Mouse (Mus musculus): ENCODE data around the gene Lims1. TPM values are rescaled to one million over a fixed set of nuclear protein-coding genes. Genes with fewer than 3 reads are reported as not detected.
A peak's percentile ranks its signal among the peaks of the same experiment; 100 is the strongest.

Lims1 gene
- polyA plus RNA-seq, 1 experiment from 2014 or later: 78.0 TPM

GRCm38 (mm10) chr10:58412852-58413251 is 89.6 kb downstream of the Lims1 start:
- Histone ChIP-seq H3K27me3 (replicated peaks) (no peaks in the 10 kb centered on the region), H3K36me3 (peaks cover 61% of the 10 kb centered on the region), H3K9ac (no peak overlapping the region), H3K27ac (no peak overlapping the region), H3K4me2 (replicated peaks) (no peak overlapping the region), H3K9me3 (no peaks in the 10 kb centered on the region), H3K4me1 (no peaks in the 10 kb centered on the region), H3K4me3 (no peak overlapping the region)
- no peak for ATAC-seq (ENCODE audit: low FRiP score, low read depth)

- Histone ChIP-seq H3K27me3 (replicated peaks) (no peaks in the 10 kb centered on the region), H3K27ac (no peak overlapping the region), H3K4me1 (no peaks in the 10 kb centered on the region), H3K36me3 (peaks cover 43% of the 10 kb centered on the region), H3K4me2 (replicated peaks) (no peak overlapping the region), H3K9ac (no peak overlapping the region), H3K9me3 (no peaks in the 10 kb centered on the region), H3K4me3 (no peak overlapping the region)
- ATAC-seq (ENCODE audit: low FRiP score, low read depth): no peak
- WGBS: 94% methylated on average over 3 of the region's 3 CpGs
Measured at GRCm38 (mm10) chr10:58416702-58417101, 93.4 kb downstream of the Lims1 start.

- 86% methylated on average over 10 of the region's 10 CpGs for WGBS
- Histone ChIP-seq H3K36me3 (peaks cover 39% of the 10 kb centered on the region), H3K4me2 (replicated peaks) (no peak overlapping the region), H3K9me3 (no peaks in the 10 kb centered on the region), H3K27me3 (replicated peaks) (no peaks in the 10 kb centered on the region), H3K4me3 (no peak overlapping the region), H3K27ac (no peak overlapping the region), H3K4me1 (no peaks in the 10 kb centered on the region), H3K9ac (no peak overlapping the region)
- ATAC-seq (ENCODE audit: low FRiP score, low read depth): no peak
Measured at GRCm38 (mm10) chr10:58418290-58418971, 95.2 kb downstream of the Lims1 start.

GRCm38 (mm10) chr10:58427930-58428329 is 104.7 kb downstream of the Lims1 start:
- no peaks in the 10 kb centered on the region for H3K27me3 ChIP-seq (replicated peaks)
- no peak overlapping the region for H3K9ac ChIP-seq
- ATAC-seq (ENCODE audit: low FRiP score, low read depth): no peak
- no peak overlapping the region for H3K4me3 ChIP-seq
- no peak overlapping the region for H3K4me2 ChIP-seq (replicated peaks)
- H3K9me3 ChIP-seq: no peaks in the 10 kb centered on the region
- no peak overlapping the region for H3K27ac ChIP-seq
- H3K36me3 ChIP-seq: peaks cover 15% of the 10 kb centered on the region; the same call in 1 of the 2 replicates
- H3K4me1 ChIP-seq: no peaks in the 10 kb centered on the region
- WGBS: 96% methylated on average over 2 of the region's 2 CpGs

- Histone ChIP-seq H3K9me3 (no peaks in the 10 kb centered on the region), H3K4me2 (replicated peaks) (peak overlapping the region; percentile 69), H3K27ac (peak overlapping the region; percentile 61), H3K4me3 (peak overlapping the region; percentile 98), H3K27me3 (replicated peaks) (no peaks in the 10 kb centered on the region), H3K9ac (peak overlapping the region; percentile 96), H3K4me1 (no peaks in the 10 kb centered on the region), H3K36me3 (no peaks in the 10 kb centered on the region)
- ATAC-seq (ENCODE audit: low FRiP score, low read depth): peak; percentile 15
- 19% methylated on average over 9 of the region's 9 CpGs for WGBS
Measured at GRCm38 (mm10) chr10:58445850-58446249, 122.6 kb downstream of the Lims1 start.

- H3K4me3 ChIP-seq: peak within 1 kb of the TSS; percentile 98
Measured at GRCm38 (mm10) chr10:58446384-58447279, 123.4 kb downstream of the Lims1 start, which contains the start of gene Ranbp2. Gene Ranbp2 (plus strand): TSS chr10:58446920.

GRCm38 (mm10) chr10:58447280-58447781 is 124.1 kb downstream of the Lims1 start:
- no peak; the same call in 1 of the 2 replicates for ATAC-seq (ENCODE audit: low FRiP score, low read depth)
- Histone ChIP-seq H3K9me3 (no peaks in the 10 kb centered on the region), H3K9ac (peak overlapping the region; percentile 96), H3K4me1 (no peaks in the 10 kb centered on the region), H3K4me2 (replicated peaks) (peak overlapping the region; percentile 71), H3K27ac (peak overlapping the region; percentile 87), H3K27me3 (replicated peaks) (no peaks in the 10 kb centered on the region), H3K4me3 (peak overlapping the region; percentile 98), H3K36me3 (peaks cover 2% of the 10 kb centered on the region; the same call in 1 of the 2 replicates)
- under 1% methylated on average over 32 of the region's 32 CpGs for WGBS

More at GRCm38 (mm10) chr10:58446384-58447279, 123.4 kb downstream of the Lims1 start, which contains the start of gene Ranbp2:
- Histone ChIP-seq H3K27ac (peak within 1 kb of the TSS; percentile 87), H3K9me3 (no peaks in the 10 kb centered on the region), H3K27me3 (replicated peaks) (no peaks in the 10 kb centered on the region), H3K4me2 (replicated peaks) (peak within 1 kb of the TSS; percentile 71), H3K4me1 (no peaks in the 10 kb centered on the region), H3K9ac (peak within 1 kb of the TSS; percentile 96), H3K36me3 (no peaks in the 10 kb centered on the region)
- under 1% methylated on average over 89 of the region's 91 CpGs for WGBS
- peak; percentile 98 for ATAC-seq (ENCODE audit: low FRiP score, low read depth)

GRCm38 (mm10) chr10:58451575-58451974 is 128.3 kb downstream of the Lims1 start:
- H3K9me3 ChIP-seq: no peaks in the 10 kb centered on the region
- H3K27ac ChIP-seq: no peak overlapping the region
- H3K27me3 ChIP-seq (replicated peaks): no peaks in the 10 kb centered on the region
- no peak for ATAC-seq (ENCODE audit: low FRiP score, low read depth)
- H3K4me2 ChIP-seq (replicated peaks): no peak overlapping the region
- peaks cover 30% of the 10 kb centered on the region for H3K36me3 ChIP-seq
- no peak overlapping the region for H3K4me3 ChIP-seq
- no peaks in the 10 kb centered on the region for H3K4me1 ChIP-seq
- no peak overlapping the region for H3K9ac ChIP-seq

GRCm38 (mm10) chr10:58452185-58452584 is 128.9 kb downstream of the Lims1 start:
- no peak overlapping the region for H3K4me3 ChIP-seq
- H3K36me3 ChIP-seq: peaks cover 32% of the 10 kb centered on the region
- no peaks in the 10 kb centered on the region for H3K4me1 ChIP-seq
- H3K4me2 ChIP-seq (replicated peaks): no peak overlapping the region
- no peaks in the 10 kb centered on the region for H3K9me3 ChIP-seq
- WGBS: 91% methylated on average over 1 of the region's 1 CpGs
- ATAC-seq (ENCODE audit: low FRiP score, low read depth): no peak
- H3K27ac ChIP-seq: no peak overlapping the region
- no peaks in the 10 kb centered on the region for H3K27me3 ChIP-seq (replicated peaks)
- no peak overlapping the region for H3K9ac ChIP-seq

GRCm38 (mm10) chr10:58459896-58460295 is 136.6 kb downstream of the Lims1 start:
- Histone ChIP-seq H3K36me3 (peaks cover 50% of the 10 kb centered on the region), H3K9me3 (no peaks in the 10 kb centered on the region), H3K4me1 (no peaks in the 10 kb centered on the region), H3K27me3 (replicated peaks) (no peaks in the 10 kb centered on the region), H3K9ac (no peak overlapping the region), H3K4me3 (no peak overlapping the region), H3K27ac (no peak overlapping the region), H3K4me2 (replicated peaks) (no peak overlapping the region)
- no peak for ATAC-seq (ENCODE audit: low FRiP score, low read depth)
- WGBS: 97% methylated on average over 1 of the region's 1 CpGs

Data from neural tube, embryonic 12.5 days (tissue).